Mouse (Mus musculus): ENCODE results near the gene Mpdz.

DNA sequence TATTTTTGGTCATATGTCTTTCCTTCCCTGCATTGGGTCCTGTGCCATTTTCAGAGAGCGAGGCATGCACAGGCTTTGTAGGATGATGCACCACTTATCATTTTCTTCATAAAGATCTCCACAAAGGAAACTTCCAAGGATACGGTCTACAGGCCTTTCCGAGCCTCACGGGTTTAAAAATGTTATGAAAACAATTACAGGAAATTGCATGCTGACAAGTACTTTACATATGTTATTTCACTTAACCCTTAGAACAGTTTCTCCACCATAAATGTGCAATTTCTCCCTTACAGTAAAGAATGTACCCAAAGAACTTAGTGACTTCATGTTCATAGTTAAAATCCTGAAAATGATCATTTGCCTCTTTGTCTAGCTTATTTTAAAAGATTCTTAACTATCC lies 144.2 kb downstream of the Mpdz start:
- TF ChIP-seq EP300 (IDR thresholded peaks at IDR 0.05; ENCODE audit: low read depth) (0 out of 2 replicates have a peak, but pooled peaks have one; percentile 60), CTCF (IDR thresholded peaks at IDR 0.05; ENCODE audit: low read depth) (no peak)

All from heart, postnatal 0 days (tissue).